In the genomic region with DNA sequence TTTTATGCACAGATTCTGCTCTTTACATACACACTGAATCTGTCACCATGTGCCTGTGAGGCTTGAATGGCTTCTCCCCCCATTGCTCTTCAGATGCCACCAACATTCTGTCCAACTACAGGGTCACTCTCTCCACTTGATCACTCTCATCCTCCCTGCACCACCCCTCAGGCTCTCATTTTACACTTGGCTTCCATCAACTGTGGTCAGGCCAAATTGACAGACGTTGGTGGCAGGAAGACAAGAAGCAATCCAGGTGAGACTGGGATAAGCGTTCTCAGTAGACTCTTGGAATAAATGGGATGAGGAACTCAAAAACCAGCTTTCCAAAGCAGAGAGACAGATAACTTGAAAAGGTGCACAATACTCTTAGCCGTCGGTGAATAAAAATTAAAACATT, we compare ENCODE assay signal across 14 mouse cellular contexts.
"Had no signal": no experiment of that assay in that cellular context is flagged by ENCODE, and none has a peak within 500 bp of the region (broad histone marks: within the 10 kb centered on the region; RNA-seq: fewer than 3 reads in every experiment).

No protein-coding gene starts in this region.

- ATAC-seq: midbrain, embryonic 16.5 days had no signal

- DNase-seq: lung, adult 18-20 months; lung, embryonic 14.5 days; lung, postnatal 10 days; lung, postnatal 4 days; midbrain, embryonic 14.5 days; retina, postnatal 1 day; right cerebral cortex, adult 18-20 months; right cerebral cortex, postnatal 25 days; right cerebral cortex, postnatal 4 days; spleen, adult 18-20 months; thymus, adult 18-20 months; thymus, postnatal 14 days; thymus, postnatal 36 days had no signal
